Mouse (Mus musculus): ENCODE measurements at regions not wholly inside any gene's neighbourhood (a gene's known extent, or its start where the extent isn't known, plus 50 kb on each side); places are given as distances from the start of the nearest gene placed in this dataset.

- DNase-seq = no peak
Observed at GRCm38 (mm10) chr9:8273253-8273652, 139.2 kb upstream of the Cep126 start.

- no peak for DNase-seq
Observed at GRCm38 (mm10) chr9:8249542-8249941, 115.4 kb upstream of the Cep126 start.

GRCm38 (mm10) chr9:8228078-8228477, 94.0 kb upstream of the Cep126 start:
- no peak for DNase-seq

GRCm38 (mm10) chr9:8226415-8226814, 92.3 kb upstream of the Cep126 start:
- DNase-seq = peak in 1 of 2 experiments; percentile 8

- DNase-seq = peak; percentile 57 to 72
Observed at GRCm38 (mm10) chr9:8208855-8209254, 74.8 kb upstream of the Cep126 start.

GRCm38 (mm10) chr9:8185433-8185832, 51.3 kb upstream of the Cep126 start:
- DNase-seq = peak; percentile 85 to 87

Data from kidney, postnatal 25 days (tissue).